ENCODE assay signal across 11 mouse cellular contexts in genomic region chr10:58368791-58369706, GRCm38 (mm10). TPM values are rescaled to one million over a fixed set of nuclear protein-coding genes. Genes with fewer than 3 reads are reported as not detected.
DNase-seq lines count a peak whose midpoint lies in the region; ATAC-seq lines count a peak whose summit lies in the region.
"Had no signal": no experiment of that assay in that cellular context is flagged by ENCODE, and none has a peak within 500 bp of the region (broad histone marks: within the 10 kb centered on the region; RNA-seq: fewer than 3 reads in every experiment).

No protein-coding gene starts in this region.

- ATAC-seq in heart, embryonic 13.5 days (ENCODE audit: extremely low read depth, insufficient number of reproducible peaks, low FRiP score, low TSS enrichment), result no peak
- ATAC-seq in lung, embryonic 15.5 days (ENCODE audit: borderline replicate concordance, extremely low read depth, low FRiP score, low TSS enrichment), result no peak
- no peak; the same call in 1 of the 2 replicates for ATAC-seq in liver, embryonic 16.5 days (ENCODE audit: low read depth)

- no peaks in the 10 kb centered on the region for H3K27me3 ChIP-seq in heart, embryonic 13.5 days (replicated peaks)
- no peaks in the 10 kb centered on the region for H3K27me3 ChIP-seq in lung, embryonic 15.5 days
- no peaks in the 10 kb centered on the region for H3K27me3 ChIP-seq in liver, embryonic 16.5 days (ENCODE audit: control insufficient read depth, insufficient read depth, low read depth, low read length)
- H3K27me3 ChIP-seq: hindbrain, embryonic 13.5 days had no signal

- no peak for DNase-seq in heart, postnatal 4 days
- no peak for DNase-seq in lung, postnatal 4 days
- DNase-seq in retina, postnatal 1 day, result no peak
- DNase-seq: cerebellum, adult 9-10 months; kidney, postnatal 25 days; thymus, postnatal 14 days had no signal

- no peaks in the 10 kb centered on the region for H3K9me3 ChIP-seq in heart, embryonic 13.5 days
- H3K9me3 ChIP-seq in lung, embryonic 15.5 days, result no peaks in the 10 kb centered on the region
- H3K9me3 ChIP-seq in liver, embryonic 16.5 days (replicated peaks; ENCODE audit: control insufficient read depth, low read length), result no peaks in the 10 kb centered on the region
- H3K9me3 ChIP-seq: hindbrain, embryonic 13.5 days had no signal

- H3K4me2 ChIP-seq in heart, embryonic 13.5 days, result peak overlapping the region; percentile 24
- no peak overlapping the region for H3K4me2 ChIP-seq in lung, embryonic 15.5 days
- peak overlapping the region; percentile 51 for H3K4me2 ChIP-seq in liver, embryonic 16.5 days (ENCODE audit: low read depth, low read length)
- H3K4me2 ChIP-seq: hindbrain, embryonic 13.5 days had no signal

- peaks cover 3% of the 10 kb centered on the region; the same call in 1 of the 2 replicates for H3K36me3 ChIP-seq in heart, embryonic 13.5 days
- 0 out of 2 replicates have a peak, but pooled peaks cover 5% of the 10 kb centered on the region for H3K36me3 ChIP-seq in lung, embryonic 15.5 days
- no peaks in the 10 kb centered on the region for H3K36me3 ChIP-seq in liver, embryonic 16.5 days (ENCODE audit: control insufficient read depth, insufficient read depth)
- H3K36me3 ChIP-seq: hindbrain, embryonic 13.5 days had no signal

- H3K4me1 ChIP-seq in heart, embryonic 13.5 days, result peaks cover 80% of the 10 kb centered on the region
- peaks cover 56% of the 10 kb centered on the region for H3K4me1 ChIP-seq in lung, embryonic 15.5 days
- peaks cover 16% of the 10 kb centered on the region for H3K4me1 ChIP-seq in brown adipose tissue, adult 24 weeks (ENCODE audit: control insufficient read depth, insufficient read depth, insufficient read length, low read length)
- peaks cover 68% of the 10 kb centered on the region for H3K4me1 ChIP-seq in liver, embryonic 16.5 days (ENCODE audit: control insufficient read depth, low read depth, low read length)

- H3K27ac ChIP-seq in heart, embryonic 13.5 days (replicated peaks), result peak overlapping the region; percentile 51
- H3K27ac ChIP-seq in lung, embryonic 15.5 days, result peak overlapping the region; percentile 17; the same call in 1 of the 2 replicates
- peak overlapping the region; percentile 31; the same call in 1 of the 2 replicates for H3K27ac ChIP-seq in brown adipose tissue, adult 24 weeks (replicated peaks; ENCODE audit: low read depth, low read length)
- peak overlapping the region; percentile 91 for H3K27ac ChIP-seq in liver, embryonic 16.5 days (ENCODE audit: low read length)
- H3K27ac ChIP-seq: hindbrain, embryonic 13.5 days had no signal

- H3K9ac ChIP-seq in heart, embryonic 13.5 days, result no peak overlapping the region
- H3K9ac ChIP-seq in lung, embryonic 15.5 days, result no peak overlapping the region
- H3K9ac ChIP-seq in liver, embryonic 16.5 days (ENCODE audit: low read depth, low read length), result peak overlapping the region; percentile 43
- H3K9ac ChIP-seq: hindbrain, embryonic 13.5 days had no signal

- WGBS in heart, embryonic 13.5 days, result 70% methylated on average over 7 of the region's 7 CpGs
- 77% methylated on average over 7 of the region's 7 CpGs for WGBS in lung, embryonic 15.5 days
- WGBS in liver, embryonic 16.5 days (ENCODE audit: insufficient replicate concordance), result 72% methylated on average over 7 of the region's 7 CpGs

- no peak overlapping the region for H3K4me3 ChIP-seq in heart, embryonic 13.5 days
- no peak overlapping the region for H3K4me3 ChIP-seq in lung, embryonic 15.5 days
- no peak overlapping the region for H3K4me3 ChIP-seq in brown adipose tissue, adult 24 weeks (ENCODE audit: insufficient read depth, low read depth, low read length)
- peak overlapping the region; percentile 17; the same call in 1 of the 2 replicates for H3K4me3 ChIP-seq in liver, embryonic 16.5 days (ENCODE audit: low read depth, low read length)
- H3K4me3 ChIP-seq: hindbrain, embryonic 13.5 days had no signal

RNA-seq across cellular contexts. Expression of gene Lims1, which starts 45.8 kb away (rescaled TPM):
- 160 and 177 TPM in 2 replicates for polyA plus RNA-seq in heart, embryonic 13.5 days (2015; fragmentation: Nextera tagmentation; extraction: Ambion mirVana)
- total RNA-seq in heart, postnatal 4 days (2021), result 100 to 1,000 TPM; 223 to 250 TPM
- 227 and 235 TPM in 2 replicates for polyA plus RNA-seq in lung, embryonic 15.5 days (2015; fragmentation: Nextera tagmentation; extraction: Ambion mirVana)
- 18.9 and 27.1 TPM in 2 replicates for polyA plus RNA-seq in brown adipose tissue, adult 24 weeks (2012; ENCODE audit: insufficient read depth, insufficient read length, missing spikeins)
- polyA plus RNA-seq in liver, embryonic 16.5 days (2015; fragmentation: Nextera tagmentation; extraction: Ambion mirVana), result 80.0 and 83.8 TPM in 2 replicates

Comparison
In these comparisons a context has a peak if more than half of its experiments do, and no peak if none do; other contexts are left out.
1. H3K27ac ChIP-seq: peak in every context shown above with its lines; median percentile 91 in liver, embryonic 16.5 days; 51 in heart, embryonic 13.5 days; 31 in brown adipose tissue, adult 24 weeks; 17 in lung, embryonic 15.5 days.